Mouse (Mus musculus) C2C12 (cell line): ENCODE results near the gene Smco2.

Source experiments
- CTCF ChIP-seq: IDR thresholded peaks from one replicate; pipeline ENCODE4 v1.5.1; 2011; ENCODE audit not compliant: control insufficient read depth, insufficient read depth, insufficient read length
- MAX ChIP-seq: IDR thresholded peaks from one replicate; pipeline ENCODE4 v1.6.1; 2011; ENCODE audit warnings: mild to moderate bottlenecking, control low read depth
- MYOG ChIP-seq: IDR thresholded peaks from one replicate; pipeline ENCODE4 v1.6.1; 2011; ENCODE audit not compliant: control insufficient read depth, insufficient read length; ENCODE audit errors: extremely low read depth
- USF1 ChIP-seq: IDR thresholded peaks from one replicate; pipeline ENCODE4 v1.6.1; 2011; ENCODE audit warnings: low read depth, mild to moderate bottlenecking, control low read depth, moderate library complexity

DNA sequence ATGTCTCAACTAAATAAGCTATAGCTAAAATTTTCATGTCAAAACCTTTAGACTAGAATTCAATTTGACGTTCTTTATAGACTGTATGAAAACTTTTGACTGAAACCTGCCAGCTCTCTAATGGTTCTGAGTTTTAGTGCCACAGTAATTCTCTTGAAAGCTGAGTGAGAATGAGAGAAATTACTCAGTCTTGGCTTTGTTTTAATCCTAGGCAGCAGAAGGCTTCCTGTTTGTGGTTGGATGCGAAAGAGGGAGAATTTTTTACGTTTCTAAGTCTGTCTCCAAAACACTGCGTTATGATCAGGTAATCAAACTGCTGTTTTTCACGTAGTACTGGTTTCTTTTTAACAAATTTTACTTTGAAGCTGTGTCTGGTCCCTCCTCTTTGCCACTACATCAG lies 36.9 kb upstream of the Smco2 start:
- TF ChIP-seq CTCF = no peak
- no peak for TF ChIP-seq MAX
- TF ChIP-seq USF1 = no peak
- TF ChIP-seq MYOG = no peak
